Mouse (Mus musculus): ENCODE results near the gene Scyl2.

DNA sequence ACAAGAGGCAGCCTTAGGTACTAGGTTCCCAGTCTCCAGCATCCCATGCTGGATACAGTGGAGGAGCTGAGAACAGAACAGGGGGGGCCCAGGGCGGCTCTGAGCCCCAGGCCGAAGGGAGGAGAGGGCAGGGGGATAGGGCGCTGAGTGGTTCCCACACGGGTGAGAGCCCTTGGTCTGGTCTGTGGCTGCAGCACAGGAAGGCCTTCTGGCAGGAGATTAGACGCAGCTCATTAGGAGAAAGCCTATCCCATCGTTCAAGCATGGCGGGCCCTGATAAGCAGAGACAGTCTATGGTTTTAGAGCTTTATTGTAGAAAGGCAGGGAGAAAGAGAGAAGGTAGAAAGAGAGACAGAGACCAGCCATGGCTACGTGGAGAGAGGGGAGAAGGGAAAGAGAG lies 3.9 kb upstream of the Scyl2 start:
- TF ChIP-seq CTCF (conservative IDR thresholded peaks at IDR 0.05; ENCODE audit: low read length) (no peak), NANOG (IDR thresholded peaks at IDR 0.05; ENCODE audit: borderline replicate concordance, low read length) (no peak)

Measured in E14TG2a.4 (cell line).